Mouse (Mus musculus): ENCODE measurements around the gene March7.

March7 gene

DNA sequence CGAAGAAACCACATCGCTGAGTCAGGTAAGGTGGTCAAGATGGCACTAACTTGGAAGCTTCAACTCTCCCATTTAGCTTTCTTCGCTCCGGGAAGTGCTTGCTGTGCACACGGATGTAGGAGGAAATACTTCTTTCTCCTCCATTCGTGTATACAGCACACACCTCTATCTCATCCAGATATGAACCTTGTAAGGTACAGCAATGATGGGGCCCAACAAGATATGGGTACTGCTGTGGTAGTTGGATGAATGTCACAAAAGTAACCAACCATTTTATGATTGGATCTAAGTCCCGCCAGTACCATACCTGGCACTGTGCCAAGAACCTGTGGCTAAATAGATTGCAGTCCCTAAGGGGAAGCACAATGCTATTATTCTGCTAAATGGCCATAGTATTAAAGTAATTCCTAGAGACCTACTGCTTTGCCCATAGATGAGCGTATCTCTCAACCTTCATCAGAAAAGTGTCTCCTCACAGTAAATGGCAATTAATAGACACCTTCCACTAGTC, 75.5 kb downstream of the March7 start:
- DNase-seq (ENCODE audit: low spot score), result no peak

DNA sequence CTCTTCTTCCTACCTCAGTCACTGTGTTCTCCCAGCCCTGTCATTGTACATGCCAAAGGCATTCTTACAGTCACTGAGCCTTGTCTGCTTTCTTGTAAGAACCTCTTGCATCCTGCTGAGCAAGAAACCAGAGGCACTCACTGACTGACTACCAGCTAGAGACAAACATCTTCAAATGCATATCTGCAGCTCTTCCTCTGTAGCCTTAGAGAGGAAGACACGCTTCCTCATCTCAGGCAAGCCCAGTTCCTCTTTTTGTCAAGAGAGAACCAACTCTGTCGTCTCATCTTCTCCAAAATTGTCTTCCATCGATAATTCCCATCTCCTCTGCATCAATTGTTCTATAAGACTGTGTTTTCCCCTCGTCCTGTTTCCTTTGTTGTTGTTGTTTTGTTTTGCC, 78.9 kb downstream of the March7 start:
- DNase-seq (ENCODE audit: low spot score), result peak; percentile 16

DNA sequence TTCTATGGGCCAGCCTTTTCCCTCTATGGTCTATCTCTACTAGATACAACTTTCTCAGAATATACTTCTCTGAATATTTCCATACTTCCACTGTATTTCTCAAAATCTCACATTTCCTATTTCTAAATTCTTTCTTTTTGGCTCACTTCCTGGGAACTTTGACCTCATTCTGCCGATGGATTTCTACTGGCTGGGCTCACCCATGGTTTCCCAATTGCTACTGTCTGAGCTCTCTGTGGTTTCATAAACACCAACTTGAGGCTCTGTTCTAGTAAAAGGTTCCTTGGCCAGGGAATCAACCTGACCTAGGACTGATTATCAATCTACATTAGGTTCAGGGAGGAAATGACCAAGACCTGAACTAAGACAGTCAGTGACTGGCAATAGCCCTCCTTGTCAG, 79.8 kb downstream of the March7 start:
- peak; percentile 31 for DNase-seq (ENCODE audit: low spot score)

DNA sequence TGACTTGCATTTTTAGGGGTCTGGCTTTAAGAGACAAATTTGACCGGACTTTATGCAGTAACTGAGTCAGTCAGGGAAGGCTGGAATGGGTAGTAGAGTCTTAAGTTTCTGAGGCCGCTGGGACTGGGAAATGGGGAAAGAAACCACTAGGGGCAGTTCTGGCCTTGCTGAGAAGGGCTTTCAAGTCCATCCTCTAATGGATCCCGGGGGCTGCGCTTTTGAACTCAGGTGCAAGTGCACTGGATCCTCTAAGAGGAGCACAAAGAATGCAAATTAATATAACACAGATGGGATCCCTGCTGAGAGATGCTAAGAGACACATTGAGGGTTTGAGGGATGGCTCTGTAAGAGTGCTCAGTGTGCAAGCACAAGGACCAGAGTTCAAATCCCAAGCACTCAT, 81.7 kb downstream of the March7 start:
- DNase-seq (ENCODE audit: low spot score), result no peak

DNA sequence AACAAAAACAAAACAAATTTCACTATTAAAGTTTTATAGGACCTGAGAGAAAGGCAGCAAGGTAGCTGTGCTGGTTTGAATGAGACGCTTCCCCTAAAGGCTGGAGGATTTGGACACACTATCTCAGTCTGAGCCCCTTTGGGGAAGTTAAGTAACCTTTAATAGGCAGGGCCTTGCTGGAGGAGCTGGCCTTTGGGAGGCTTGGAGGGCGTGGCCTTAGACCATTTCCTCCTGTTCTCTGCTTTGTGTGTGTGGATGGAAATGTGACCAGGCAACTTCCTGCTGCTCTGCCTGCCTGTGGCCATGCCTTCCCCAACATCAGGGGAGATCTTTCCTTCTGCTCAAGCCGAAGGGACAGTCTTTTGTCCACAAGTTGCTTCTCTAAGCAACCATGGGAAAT, 88.6 kb downstream of the March7 start:
- DNase-seq (ENCODE audit: low spot score), result peak; percentile 50

DNA sequence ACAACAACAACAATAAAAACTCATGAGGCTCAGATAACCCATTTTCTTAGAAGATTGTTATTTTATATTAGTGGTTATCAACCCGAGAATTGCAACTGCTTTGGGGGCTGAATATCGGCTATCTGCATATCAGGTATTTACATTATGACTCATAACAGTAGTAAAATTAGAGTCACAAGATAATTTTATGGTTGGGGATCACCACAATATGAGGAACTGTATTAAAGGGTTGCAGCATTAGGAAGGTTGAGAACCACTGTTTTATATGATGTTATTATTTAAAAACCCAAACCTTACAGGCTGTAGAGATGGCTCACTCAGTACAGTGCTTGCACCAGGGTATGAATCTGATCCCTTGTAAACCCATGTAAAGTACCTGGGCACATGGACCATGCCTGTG, 89.6 kb downstream of the March7 start:
- DNase-seq (ENCODE audit: low spot score), result no peak

Data from lung, postnatal 25 days (tissue).